Mouse (Mus musculus) thymus, adult 2 months (tissue): ENCODE measurements at regions not wholly inside any gene's neighbourhood (a gene's known extent, or its start where the extent isn't known, plus 50 kb on each side); places are given as distances from the start of the nearest gene placed in this dataset.

Experiments
- CTCF ChIP-seq: fragments of 200-500 bp; IDR thresholded peaks from 2 replicates; pipeline ENCODE4 v1.5.1; 2012; ENCODE audit warnings: mild to moderate bottlenecking, control low read depth, low read length, moderate library complexity, borderline replicate concordance; ENCODE audit not compliant: control insufficient read depth, poor library complexity, insufficient read depth; ENCODE audit errors: extremely low read depth
- POLR2A ChIP-seq: fragments of 200-500 bp; IDR thresholded peaks from 2 replicates; pipeline ENCODE4 v1.6.1; 2012; ENCODE audit warnings: mild to moderate bottlenecking, low read length, control low read depth, moderate library complexity; ENCODE audit not compliant: control insufficient read depth, poor library complexity, insufficient read depth; ENCODE audit errors: extremely low read depth

DNA sequence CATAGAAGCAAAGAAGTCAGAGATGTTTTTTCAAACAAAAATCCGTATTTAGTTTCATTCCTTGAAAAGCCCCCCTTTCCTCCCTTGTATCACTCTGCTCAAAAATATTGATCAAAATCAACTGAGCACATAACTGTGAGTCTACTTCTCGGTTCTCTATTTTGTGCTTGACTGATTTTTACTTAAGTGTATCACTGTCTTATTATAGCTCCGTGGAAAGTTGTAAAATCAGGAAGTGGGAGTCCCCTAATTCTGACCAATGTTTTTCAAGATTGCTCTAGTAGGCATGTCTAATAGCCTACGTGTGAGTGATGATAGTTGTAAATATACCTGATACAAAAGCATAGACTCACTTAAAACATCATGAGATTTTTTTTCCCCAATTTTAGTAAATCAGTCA, 58.4 kb upstream of the Fam204a start:
- TF ChIP-seq CTCF, result no peak
- TF ChIP-seq POLR2A, result no peak
